Mouse (Mus musculus): ENCODE measurements around the gene Pld1. TPM values are rescaled to one million over a fixed set of nuclear protein-coding genes. Genes with fewer than 3 reads are reported as not detected.
A peak's percentile ranks its signal among the peaks of the same experiment; 100 is the strongest.

The Pld1 gene
- polyA plus RNA-seq, 1 experiment from 2014 or later, result 2.2 TPM

- no peak overlapping the region for H3K4me3 ChIP-seq
- H3K27me3 ChIP-seq (ENCODE audit: low read depth, poor library complexity, severe bottlenecking), result no peaks in the 10 kb centered on the region
- H3K27ac ChIP-seq (replicated peaks), result peak overlapping the region; percentile 39; the same call in 1 of the 2 replicates
- H3K4me1 ChIP-seq, result peaks cover 16% of the 10 kb centered on the region
- H3K36me3 ChIP-seq, result no peaks in the 10 kb centered on the region
- WGBS, result 82% methylated on average over 9 of the region's 9 CpGs
- H3K9me3 ChIP-seq (replicated peaks), result no peaks in the 10 kb centered on the region
- no peak for DNase-seq (ENCODE audit: low spot score)
These were observed 155.3 kb downstream of the Pld1 start for GRCm38 (mm10) chr3:28093684-28094302.

- no peaks in the 10 kb centered on the region for H3K36me3 ChIP-seq
- peaks cover 16% of the 10 kb centered on the region for H3K4me1 ChIP-seq
- no peak overlapping the region for H3K27ac ChIP-seq (replicated peaks)
- no peaks in the 10 kb centered on the region for H3K9me3 ChIP-seq (replicated peaks)
- no peaks in the 10 kb centered on the region for H3K27me3 ChIP-seq (ENCODE audit: low read depth, poor library complexity, severe bottlenecking)
- 97% methylated on average over 9 of the region's 9 CpGs for WGBS
- H3K4me3 ChIP-seq, result no peak overlapping the region
- no peak for DNase-seq (ENCODE audit: low spot score)
These were observed 157.0 kb downstream of the Pld1 start for GRCm38 (mm10) chr3:28095451-28095850.

GRCm38 (mm10) chr3:28099175-28099574, 160.7 kb downstream of the Pld1 start:
- H3K4me3 ChIP-seq, result no peak overlapping the region
- no peaks in the 10 kb centered on the region for H3K36me3 ChIP-seq
- 94% methylated on average over 9 of the region's 9 CpGs for WGBS
- H3K27ac ChIP-seq (replicated peaks), result no peak overlapping the region
- DNase-seq (ENCODE audit: low spot score), result no peak
- no peaks in the 10 kb centered on the region for H3K27me3 ChIP-seq (ENCODE audit: low read depth, poor library complexity, severe bottlenecking)
- H3K4me1 ChIP-seq, result no peaks in the 10 kb centered on the region
- no peaks in the 10 kb centered on the region for H3K9me3 ChIP-seq (replicated peaks)

DNA sequence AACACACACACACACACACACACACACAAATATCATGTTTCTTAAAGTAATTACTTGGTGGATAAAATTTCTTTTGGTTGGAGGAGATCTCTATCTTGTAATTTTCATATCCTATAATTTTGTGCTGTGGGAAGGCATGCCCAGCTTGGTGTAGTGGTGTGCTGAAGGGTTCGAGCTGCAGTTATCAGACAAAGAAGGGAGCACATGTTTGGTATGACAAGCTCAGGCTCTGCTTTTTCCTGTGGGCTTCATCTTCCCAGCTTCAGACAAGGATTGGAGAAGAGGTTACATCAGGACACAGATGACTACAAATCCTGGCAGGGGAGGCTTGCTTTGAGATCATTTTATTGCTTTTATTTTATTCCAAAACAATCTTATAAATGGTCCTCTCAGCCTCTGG, 166.5 kb downstream of the Pld1 start:
- Histone ChIP-seq H3K4me1 (no peaks in the 10 kb centered on the region; the same call in 1 of the 2 replicates), H3K27ac (replicated peaks) (no peak overlapping the region), H3K9me3 (replicated peaks) (no peaks in the 10 kb centered on the region), H3K4me3 (no peak overlapping the region), H3K27me3 (ENCODE audit: low read depth, poor library complexity, severe bottlenecking) (no peaks in the 10 kb centered on the region), H3K36me3 (no peaks in the 10 kb centered on the region)
- WGBS, result 84% methylated on average over 1 of the region's 1 CpGs
- DNase-seq (ENCODE audit: low spot score), result no peak

DNA sequence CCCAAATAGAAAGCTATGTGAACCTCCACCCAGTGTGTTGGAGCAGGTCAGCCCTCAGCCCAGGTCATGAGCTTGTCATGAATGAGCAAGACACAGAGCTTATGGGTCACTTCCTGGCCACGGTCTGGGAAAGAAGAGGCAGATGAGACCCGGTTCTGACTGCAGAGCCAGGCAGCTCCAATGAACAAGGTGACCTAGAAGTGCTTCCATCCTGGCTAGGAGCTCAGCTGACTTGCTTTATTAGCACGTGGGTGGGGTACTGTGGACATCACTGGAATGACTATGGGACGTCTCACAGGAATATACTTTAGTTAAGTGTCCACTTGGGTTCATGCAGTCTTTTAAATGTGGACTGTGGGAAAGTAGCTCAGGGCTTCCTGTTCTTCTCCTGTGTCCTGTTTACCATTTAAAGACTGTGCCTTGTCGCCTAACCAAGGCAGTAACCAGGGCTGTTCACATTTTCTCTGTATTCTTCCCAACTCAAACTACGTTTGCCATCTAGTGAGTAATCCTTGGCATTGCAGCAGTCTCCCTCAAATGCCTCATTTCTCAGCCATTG, 169.0 kb downstream of the Pld1 start:
- Histone ChIP-seq H3K27me3 (ENCODE audit: low read depth, poor library complexity, severe bottlenecking) (no peaks in the 10 kb centered on the region), H3K4me3 (no peak overlapping the region), H3K36me3 (no peaks in the 10 kb centered on the region), H3K27ac (replicated peaks) (no peak overlapping the region), H3K9me3 (replicated peaks) (no peaks in the 10 kb centered on the region), H3K4me1 (no peaks in the 10 kb centered on the region; the same call in 1 of the 2 replicates)
- WGBS, result 51% methylated on average over 6 of the region's 6 CpGs
- peak; percentile 24 for DNase-seq (ENCODE audit: low spot score)

DNA sequence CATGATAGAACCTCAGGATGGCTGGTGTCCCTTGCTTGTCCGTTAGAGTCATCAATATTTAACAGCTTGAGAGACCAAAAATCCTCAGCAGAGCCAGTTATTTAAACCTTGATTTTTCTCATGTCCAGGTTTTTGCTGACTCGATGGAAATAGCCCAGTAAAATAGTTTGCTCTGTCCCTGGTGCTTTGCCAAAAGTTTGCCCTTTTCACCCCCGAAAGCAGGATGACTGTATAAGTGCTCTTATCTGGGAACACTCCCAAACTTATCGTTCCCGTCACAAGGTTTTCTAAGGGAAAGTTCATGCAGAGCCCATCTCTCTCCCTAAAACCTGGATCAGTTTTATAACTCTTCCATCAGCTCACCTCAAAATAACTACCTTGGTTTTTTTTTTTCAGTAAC, 173.0 kb downstream of the Pld1 start:
- DNase-seq (ENCODE audit: low spot score), result no peak

GRCm38 (mm10) chr3:28113881-28114280, 175.4 kb downstream of the Pld1 start:
- Histone ChIP-seq H3K27ac (replicated peaks) (no peak overlapping the region), H3K4me3 (no peak overlapping the region), H3K27me3 (ENCODE audit: low read depth, poor library complexity, severe bottlenecking) (no peaks in the 10 kb centered on the region), H3K36me3 (no peaks in the 10 kb centered on the region), H3K9me3 (replicated peaks) (no peaks in the 10 kb centered on the region; the same call in 1 of the 2 replicates), H3K4me1 (peaks cover 12% of the 10 kb centered on the region)
- 87% methylated on average over 2 of the region's 2 CpGs for WGBS
- DNase-seq (ENCODE audit: low spot score), result no peak

More for the DNA sequence above, 173.0 kb downstream of the Pld1 start:
- Histone ChIP-seq H3K9me3 (replicated peaks) (no peaks in the 10 kb centered on the region), H3K27ac (replicated peaks) (no peak overlapping the region), H3K27me3 (ENCODE audit: low read depth, poor library complexity, severe bottlenecking) (no peaks in the 10 kb centered on the region), H3K4me1 (peaks cover 12% of the 10 kb centered on the region), H3K36me3 (no peaks in the 10 kb centered on the region), H3K4me3 (no peak overlapping the region)
- 85% methylated on average over 5 of the region's 5 CpGs for WGBS

DNA sequence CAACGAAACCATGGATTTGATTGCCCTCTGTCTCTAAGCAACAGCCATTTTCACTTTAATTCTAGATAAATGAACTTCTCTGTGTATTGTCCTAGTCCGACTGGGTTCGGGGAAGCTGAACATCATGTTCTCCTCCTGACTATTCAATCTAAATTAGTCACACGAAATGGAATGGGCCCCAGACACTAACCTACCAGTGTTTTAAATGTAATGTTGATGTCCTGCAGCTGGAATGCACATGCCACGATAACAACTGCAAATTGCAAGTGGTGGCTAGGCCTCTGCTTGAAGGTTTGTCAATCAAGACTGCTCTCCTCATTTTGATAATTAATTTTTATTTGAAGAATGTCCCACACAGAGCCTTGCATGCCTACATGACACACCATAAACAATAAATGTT, 203.2 kb downstream of the Pld1 start:
- Histone ChIP-seq H3K4me1 (no peaks in the 10 kb centered on the region), H3K27ac (replicated peaks) (no peak overlapping the region), H3K4me3 (no peak overlapping the region), H3K9me3 (replicated peaks) (no peaks in the 10 kb centered on the region), H3K36me3 (no peaks in the 10 kb centered on the region), H3K27me3 (ENCODE audit: low read depth, poor library complexity, severe bottlenecking) (no peaks in the 10 kb centered on the region)
- DNase-seq (ENCODE audit: low spot score), result no peak
- WGBS, result 83% methylated on average over 5 of the region's 5 CpGs

DNA sequence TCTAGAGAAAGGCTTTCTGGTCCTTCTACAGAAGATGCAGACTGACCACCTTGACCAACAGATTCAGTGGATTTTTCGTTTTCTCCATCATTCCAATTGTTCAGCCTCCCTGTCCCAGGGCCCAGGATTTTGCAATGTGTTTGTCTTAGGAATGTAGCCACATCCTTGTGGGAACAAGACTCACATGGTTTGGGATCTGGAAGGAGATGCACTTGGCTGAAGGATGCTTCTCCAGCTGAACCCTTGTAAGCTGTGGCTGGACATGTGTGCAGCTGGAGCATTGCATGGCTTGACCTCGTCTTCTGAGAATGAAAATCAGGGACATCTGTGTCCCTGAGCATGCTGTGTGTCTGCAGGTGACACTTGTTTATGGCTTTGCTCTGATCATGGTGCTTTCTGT, 203.6 kb downstream of the Pld1 start:
- Histone ChIP-seq H3K9me3 (replicated peaks) (no peaks in the 10 kb centered on the region), H3K27me3 (ENCODE audit: low read depth, poor library complexity, severe bottlenecking) (no peaks in the 10 kb centered on the region), H3K27ac (replicated peaks) (no peak overlapping the region), H3K4me3 (no peak overlapping the region), H3K4me1 (no peaks in the 10 kb centered on the region), H3K36me3 (no peaks in the 10 kb centered on the region)
- DNase-seq (ENCODE audit: low spot score), result no peak
- 85% methylated on average over 2 of the region's 2 CpGs for WGBS

GRCm38 (mm10) chr3:28144676-28145075, 206.2 kb downstream of the Pld1 start:
- Histone ChIP-seq H3K4me1 (no peaks in the 10 kb centered on the region), H3K4me3 (no peak overlapping the region), H3K27ac (replicated peaks) (no peak overlapping the region), H3K36me3 (no peaks in the 10 kb centered on the region), H3K27me3 (ENCODE audit: low read depth, poor library complexity, severe bottlenecking) (no peaks in the 10 kb centered on the region), H3K9me3 (replicated peaks) (no peaks in the 10 kb centered on the region)
- no peak for DNase-seq (ENCODE audit: low spot score)

DNA sequence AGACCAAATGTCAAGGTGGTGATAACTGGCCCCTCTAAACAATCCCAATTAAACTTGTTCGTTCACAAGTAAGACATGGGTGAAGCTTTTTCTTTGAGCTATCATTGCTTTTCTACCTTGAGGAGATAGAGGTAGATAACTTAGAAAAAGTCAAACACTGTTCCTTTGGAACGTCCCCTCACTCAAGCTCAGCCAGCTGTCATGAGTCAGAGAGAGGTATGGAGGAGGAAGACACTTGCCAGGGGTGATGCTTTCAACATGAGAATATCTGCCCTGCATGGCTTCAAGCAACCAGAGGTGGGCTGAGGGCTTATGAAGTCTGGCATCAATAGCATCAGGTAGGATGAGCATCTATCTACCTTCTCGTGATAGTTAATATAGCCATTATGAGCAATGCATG, 207.0 kb downstream of the Pld1 start:
- H3K4me3 ChIP-seq, result no peak overlapping the region
- no peaks in the 10 kb centered on the region for H3K9me3 ChIP-seq (replicated peaks)
- no peaks in the 10 kb centered on the region for H3K27me3 ChIP-seq (ENCODE audit: low read depth, poor library complexity, severe bottlenecking)
- no peak for DNase-seq (ENCODE audit: low spot score)
- no peaks in the 10 kb centered on the region for H3K4me1 ChIP-seq
- 88% methylated on average over 3 of the region's 3 CpGs for WGBS
- no peak overlapping the region for H3K27ac ChIP-seq (replicated peaks)
- H3K36me3 ChIP-seq, result no peaks in the 10 kb centered on the region

GRCm38 (mm10) chr3:28149656-28150256, 211.3 kb downstream of the Pld1 start:
- H3K4me3 ChIP-seq, result no peak overlapping the region
- H3K36me3 ChIP-seq, result no peaks in the 10 kb centered on the region
- no peak overlapping the region for H3K27ac ChIP-seq (replicated peaks)
- H3K27me3 ChIP-seq (ENCODE audit: low read depth, poor library complexity, severe bottlenecking), result no peaks in the 10 kb centered on the region
- no peaks in the 10 kb centered on the region for H3K4me1 ChIP-seq
- WGBS, result 95% methylated on average over 2 of the region's 2 CpGs
- peaks cover 10% of the 10 kb centered on the region; the same call in 1 of the 2 replicates for H3K9me3 ChIP-seq (replicated peaks)
- DNase-seq (ENCODE audit: low spot score), result no peak

DNA sequence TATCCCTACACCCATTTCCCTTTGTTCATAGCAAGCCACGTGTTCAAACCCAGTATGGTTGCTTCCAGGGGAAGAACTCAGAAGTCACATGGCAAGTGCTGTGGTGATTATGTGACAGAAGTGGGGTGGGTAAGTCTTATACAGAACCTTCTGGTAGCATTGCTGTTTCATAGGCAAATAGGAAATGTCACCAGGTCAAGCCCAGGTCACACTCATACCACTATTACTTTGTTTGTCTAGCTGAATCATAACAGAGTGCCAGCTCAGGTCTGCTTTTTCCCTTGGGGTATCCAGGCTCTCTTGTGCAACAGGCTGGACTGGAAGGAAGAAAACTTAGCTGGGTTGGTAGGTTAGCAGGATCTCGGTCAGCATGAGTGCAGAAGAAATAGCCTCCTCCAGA, 219.5 kb downstream of the Pld1 start:
- H3K27ac ChIP-seq (replicated peaks), result no peak overlapping the region
- no peaks in the 10 kb centered on the region for H3K9me3 ChIP-seq (replicated peaks)
- no peaks in the 10 kb centered on the region for H3K36me3 ChIP-seq
- no peak for DNase-seq (ENCODE audit: low spot score)
- no peak overlapping the region for H3K4me3 ChIP-seq
- 79% methylated on average over 2 of the region's 2 CpGs for WGBS
- no peaks in the 10 kb centered on the region for H3K27me3 ChIP-seq (ENCODE audit: low read depth, poor library complexity, severe bottlenecking)
- no peaks in the 10 kb centered on the region for H3K4me1 ChIP-seq

All from midbrain, embryonic 10.5 days (tissue).